Mouse (Mus musculus): ENCODE results near the gene Umad1. TPM values are rescaled to one million over a fixed set of nuclear protein-coding genes. Genes with fewer than 3 reads are reported as not detected.

Gene Umad1
- polyA plus RNA-seq, 1 experiment from 2014 or later, result 15.6 TPM

DNA sequence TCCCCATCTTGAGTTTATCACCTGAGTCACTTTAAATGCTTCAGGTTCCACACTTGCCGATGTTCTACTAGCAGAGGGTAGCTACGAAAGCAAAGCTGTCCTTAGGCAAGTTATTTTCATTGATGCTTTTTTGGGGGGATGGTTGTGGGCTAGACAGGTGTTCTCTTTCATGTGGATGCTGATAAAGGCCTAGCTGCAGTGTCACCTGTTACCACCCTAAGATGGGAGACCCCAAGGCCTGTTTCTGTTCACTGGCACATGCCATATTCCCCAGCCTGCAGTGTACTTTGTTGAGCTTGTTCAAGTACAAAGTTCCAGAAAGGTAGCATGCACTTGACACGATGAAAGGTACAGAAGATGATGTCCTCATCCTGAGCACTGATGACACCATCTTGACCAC, 178.8 kb downstream of the Umad1 start:
- H3K27me3 ChIP-seq (ENCODE audit: insufficient read depth, low read length), result no peaks in the 10 kb centered on the region
- no peaks in the 10 kb centered on the region for H3K4me1 ChIP-seq (ENCODE audit: insufficient read depth)
- no peak overlapping the region for H3K9ac ChIP-seq (replicated peaks)
- H3K9me3 ChIP-seq (ENCODE audit: low read length), result 0 out of 2 replicates have a peak, but pooled peaks cover 5% of the 10 kb centered on the region
- ATAC-seq (no peak), DNase-seq (no peak)
- no peaks in the 10 kb centered on the region for H3K36me3 ChIP-seq (replicated peaks; ENCODE audit: insufficient read depth, low read length)
- WGBS (ENCODE audit: insufficient replicate concordance), result 86% methylated on average over 3 of the region's 3 CpGs
- no peak overlapping the region for H3K4me3 ChIP-seq (ENCODE audit: low read depth, low read length)
- no peak for TF ChIP-seq CTCF (IDR thresholded peaks at IDR 0.05; ENCODE audit: low read depth)
- no peak for TF ChIP-seq EP300 (IDR thresholded peaks at IDR 0.05; ENCODE audit: low read depth)
- no peak overlapping the region for H3K4me2 ChIP-seq (ENCODE audit: low read depth, low read length)
- no peak overlapping the region for H3K27ac ChIP-seq (ENCODE audit: low read depth)

DNA sequence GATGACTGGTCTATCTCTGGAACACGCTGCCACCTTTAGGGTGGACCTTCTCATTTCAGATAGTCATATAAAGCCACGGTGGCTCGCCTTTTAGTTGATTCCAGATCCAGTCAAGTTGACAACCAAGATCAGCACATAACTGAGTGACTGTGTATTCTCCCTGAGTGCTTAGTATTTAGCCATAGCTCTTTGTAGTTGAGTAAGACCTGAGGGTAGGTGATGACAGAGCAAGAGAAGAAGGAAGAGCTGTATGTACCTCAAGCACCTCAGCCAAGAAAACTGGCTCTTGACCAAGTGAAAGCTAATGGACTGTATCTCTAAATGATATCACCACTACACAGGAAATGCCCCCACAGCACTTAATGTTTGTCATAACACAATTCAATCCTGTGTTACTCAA, 182.7 kb downstream of the Umad1 start:
- Histone ChIP-seq H3K9ac (replicated peaks) (no peak overlapping the region), H3K9me3 (ENCODE audit: low read length) (0 out of 2 replicates have a peak, but pooled peaks cover 5% of the 10 kb centered on the region), H3K27me3 (ENCODE audit: insufficient read depth, low read length) (no peaks in the 10 kb centered on the region), H3K27ac (ENCODE audit: low read depth) (no peak overlapping the region), H3K4me1 (ENCODE audit: insufficient read depth) (no peaks in the 10 kb centered on the region), H3K36me3 (replicated peaks; ENCODE audit: insufficient read depth, low read length) (no peaks in the 10 kb centered on the region), H3K4me2 (ENCODE audit: low read depth, low read length) (no peak overlapping the region), H3K4me3 (ENCODE audit: low read depth, low read length) (no peak overlapping the region)
- DNase-seq (no peak), ATAC-seq (no peak)
- TF ChIP-seq EP300 (IDR thresholded peaks at IDR 0.05; ENCODE audit: low read depth), result no peak
- TF ChIP-seq CTCF (IDR thresholded peaks at IDR 0.05; ENCODE audit: low read depth), result no peak
- WGBS (ENCODE audit: insufficient replicate concordance), result 77% methylated on average over 3 of the region's 3 CpGs

DNA sequence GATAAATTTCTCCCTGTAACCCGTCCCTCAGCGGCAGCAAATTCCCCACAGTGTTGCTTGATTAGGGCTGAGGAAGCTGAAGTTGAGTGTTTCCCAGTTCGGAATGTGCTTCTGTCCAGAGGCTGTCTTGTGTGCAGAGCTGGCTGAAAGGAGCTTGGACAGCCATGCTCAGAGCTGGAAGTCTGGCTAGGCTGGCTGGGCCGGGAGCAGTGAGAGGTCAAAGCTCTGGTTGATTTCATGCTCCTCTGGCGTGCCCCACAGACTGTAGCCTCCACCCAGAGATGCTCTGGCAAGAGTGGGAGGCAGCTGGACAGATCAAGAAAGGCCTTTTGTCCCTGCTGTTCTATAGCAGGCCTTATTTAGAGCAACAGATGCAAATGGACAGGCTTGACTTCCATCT, 187.7 kb downstream of the Umad1 start:
- TF ChIP-seq EP300 (IDR thresholded peaks at IDR 0.05; ENCODE audit: low read depth), result no peak
- TF ChIP-seq CTCF (IDR thresholded peaks at IDR 0.05; ENCODE audit: low read depth), result no peak
- 73% methylated on average over 5 of the region's 5 CpGs for WGBS (ENCODE audit: insufficient replicate concordance)
- H3K4me1 ChIP-seq (ENCODE audit: insufficient read depth), result no peaks in the 10 kb centered on the region
- no peaks in the 10 kb centered on the region for H3K27me3 ChIP-seq (ENCODE audit: insufficient read depth, low read length)
- no peaks in the 10 kb centered on the region for H3K36me3 ChIP-seq (replicated peaks; ENCODE audit: insufficient read depth, low read length)
- H3K4me2 ChIP-seq (ENCODE audit: low read depth, low read length), result no peak overlapping the region
- H3K9me3 ChIP-seq (ENCODE audit: low read length), result no peaks in the 10 kb centered on the region
- ATAC-seq (no peak), DNase-seq (no peak)
- H3K9ac ChIP-seq (replicated peaks), result no peak overlapping the region
- no peak overlapping the region for H3K4me3 ChIP-seq (ENCODE audit: low read depth, low read length)
- H3K27ac ChIP-seq (ENCODE audit: low read depth), result no peak overlapping the region

DNA sequence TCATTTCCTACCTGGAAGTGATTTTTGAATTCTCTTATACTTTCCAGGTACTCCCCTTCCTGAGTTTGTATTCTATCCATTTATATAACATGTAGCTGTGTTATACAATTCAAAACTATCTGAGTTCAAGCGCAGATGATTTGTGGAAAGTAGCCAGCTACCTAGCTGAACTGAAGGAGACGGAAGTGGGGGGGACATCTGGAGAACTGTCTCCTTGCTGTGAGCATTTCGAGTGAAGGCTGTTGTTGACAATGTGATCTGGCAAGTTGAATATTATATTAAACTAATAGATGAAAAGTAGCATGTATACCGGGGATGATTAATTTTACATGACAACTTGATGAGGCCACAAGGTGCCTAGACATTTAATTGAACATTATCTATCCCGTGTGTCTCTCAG, 196.5 kb downstream of the Umad1 start:
- no peak overlapping the region for H3K9ac ChIP-seq (replicated peaks)
- DNase-seq (no peak), ATAC-seq (no peak)
- no peaks in the 10 kb centered on the region for H3K4me1 ChIP-seq (ENCODE audit: insufficient read depth)
- 84% methylated on average over 5 of the region's 5 CpGs for WGBS (ENCODE audit: insufficient replicate concordance)
- TF ChIP-seq EP300 (IDR thresholded peaks at IDR 0.05; ENCODE audit: low read depth) (no peak), CTCF (IDR thresholded peaks at IDR 0.05; ENCODE audit: low read depth) (no peak)
- no peaks in the 10 kb centered on the region for H3K36me3 ChIP-seq (replicated peaks; ENCODE audit: insufficient read depth, low read length)
- H3K9me3 ChIP-seq (ENCODE audit: low read length), result 0 out of 2 replicates have a peak, but pooled peaks cover 3% of the 10 kb centered on the region
- H3K4me2 ChIP-seq (ENCODE audit: low read depth, low read length), result no peak overlapping the region
- no peak overlapping the region for H3K4me3 ChIP-seq (ENCODE audit: low read depth, low read length)
- no peak overlapping the region for H3K27ac ChIP-seq (ENCODE audit: low read depth)
- H3K27me3 ChIP-seq (ENCODE audit: insufficient read depth, low read length), result no peaks in the 10 kb centered on the region

DNA sequence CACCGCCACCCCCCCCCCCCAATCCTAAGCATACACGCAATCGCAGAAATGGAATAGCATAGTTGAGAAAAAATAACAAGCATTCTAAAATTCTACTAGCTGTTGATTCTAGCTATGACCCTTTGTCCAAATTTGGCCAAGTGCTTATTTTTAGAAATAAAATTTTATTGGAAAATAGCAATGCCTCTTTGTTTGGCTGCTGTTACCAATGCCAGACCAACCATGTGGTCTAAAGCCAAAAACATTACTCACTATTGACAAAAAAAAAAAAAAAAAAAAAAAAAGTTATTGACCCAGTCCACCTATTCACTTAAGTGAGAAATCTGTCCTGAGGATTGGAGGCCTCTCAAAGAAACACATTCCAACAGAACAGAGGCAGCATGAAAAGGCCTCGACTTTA, 199.5 kb downstream of the Umad1 start:
- Histone ChIP-seq H3K4me2 (ENCODE audit: low read depth, low read length) (no peak overlapping the region), H3K9ac (replicated peaks) (no peak overlapping the region), H3K27me3 (ENCODE audit: insufficient read depth, low read length) (no peaks in the 10 kb centered on the region), H3K4me3 (ENCODE audit: low read depth, low read length) (no peak overlapping the region), H3K27ac (ENCODE audit: low read depth) (no peak overlapping the region), H3K36me3 (replicated peaks; ENCODE audit: insufficient read depth, low read length) (no peaks in the 10 kb centered on the region), H3K4me1 (ENCODE audit: insufficient read depth) (no peaks in the 10 kb centered on the region), H3K9me3 (ENCODE audit: low read length) (0 out of 2 replicates have a peak, but pooled peaks cover under 1% of the 10 kb centered on the region)
- ATAC-seq, result no peak
- 86% methylated on average over 4 of the region's 4 CpGs for WGBS (ENCODE audit: insufficient replicate concordance)
- no peak for TF ChIP-seq EP300 (IDR thresholded peaks at IDR 0.05; ENCODE audit: low read depth)
- TF ChIP-seq CTCF (IDR thresholded peaks at IDR 0.05; ENCODE audit: low read depth), result no peak
- DNase-seq, result no peak

DNA sequence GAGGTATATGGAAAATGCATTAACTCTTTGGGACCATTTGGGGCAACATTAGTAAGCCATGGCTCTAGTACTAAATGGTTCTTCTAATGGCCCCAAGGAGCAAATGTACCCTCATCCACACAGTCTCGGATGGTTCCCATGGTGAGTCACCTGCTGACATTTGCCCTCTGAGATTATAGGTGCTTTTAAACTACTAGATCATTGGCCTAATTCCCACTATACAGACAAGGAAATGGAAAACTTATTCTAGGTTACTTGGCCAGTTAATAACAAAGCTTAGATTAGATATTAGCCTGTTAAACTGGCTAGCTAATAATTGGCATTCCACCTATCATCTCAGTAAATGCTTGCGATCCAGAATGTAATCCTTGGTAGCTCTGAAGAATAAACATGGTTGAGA, 203.4 kb downstream of the Umad1 start:
- no peak overlapping the region for H3K27ac ChIP-seq (ENCODE audit: low read depth)
- no peaks in the 10 kb centered on the region for H3K9me3 ChIP-seq (ENCODE audit: low read length)
- no peak overlapping the region for H3K4me2 ChIP-seq (ENCODE audit: low read depth, low read length)
- no peaks in the 10 kb centered on the region for H3K4me1 ChIP-seq (ENCODE audit: insufficient read depth)
- WGBS (ENCODE audit: insufficient replicate concordance), result 83% methylated on average over 2 of the region's 2 CpGs
- H3K4me3 ChIP-seq (ENCODE audit: low read depth, low read length), result no peak overlapping the region
- no peaks in the 10 kb centered on the region for H3K36me3 ChIP-seq (replicated peaks; ENCODE audit: insufficient read depth, low read length)
- TF ChIP-seq CTCF (IDR thresholded peaks at IDR 0.05; ENCODE audit: low read depth) (no peak), EP300 (IDR thresholded peaks at IDR 0.05; ENCODE audit: low read depth) (no peak)
- H3K27me3 ChIP-seq (ENCODE audit: insufficient read depth, low read length), result no peaks in the 10 kb centered on the region
- DNase-seq, result no peak
- no peak for ATAC-seq
- no peak overlapping the region for H3K9ac ChIP-seq (replicated peaks)

DNA sequence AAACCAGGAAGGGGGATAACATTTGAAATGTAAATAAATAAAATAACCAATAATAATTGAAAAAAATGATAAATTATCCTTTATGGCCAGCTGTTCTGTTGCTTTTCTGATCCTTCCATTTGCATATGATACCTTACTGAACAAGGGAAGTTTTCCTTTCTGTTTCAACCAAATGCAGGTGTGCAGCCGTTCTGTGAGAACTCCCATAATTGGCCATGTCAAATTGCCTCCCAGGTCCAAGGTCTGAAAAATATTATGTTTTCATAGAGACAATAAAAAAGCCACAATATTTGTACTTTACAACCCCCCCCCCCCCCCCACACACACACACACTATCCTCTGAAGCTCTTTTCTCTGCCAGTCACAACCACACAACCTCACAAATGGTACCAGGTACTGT, 206.3 kb downstream of the Umad1 start:
- Histone ChIP-seq H3K27ac (ENCODE audit: low read depth) (no peak overlapping the region), H3K36me3 (replicated peaks; ENCODE audit: insufficient read depth, low read length) (no peaks in the 10 kb centered on the region), H3K4me3 (ENCODE audit: low read depth, low read length) (no peak overlapping the region), H3K9me3 (ENCODE audit: low read length) (no peaks in the 10 kb centered on the region), H3K4me1 (ENCODE audit: insufficient read depth) (peaks cover 6% of the 10 kb centered on the region; the same call in 1 of the 2 replicates), H3K4me2 (ENCODE audit: low read depth, low read length) (no peak overlapping the region), H3K9ac (replicated peaks) (no peak overlapping the region), H3K27me3 (ENCODE audit: insufficient read depth, low read length) (no peaks in the 10 kb centered on the region)
- WGBS (ENCODE audit: insufficient replicate concordance), result 67% methylated on average over 1 of the region's 1 CpGs
- TF ChIP-seq CTCF (IDR thresholded peaks at IDR 0.05; ENCODE audit: low read depth), result no peak
- TF ChIP-seq EP300 (IDR thresholded peaks at IDR 0.05; ENCODE audit: low read depth), result no peak
- DNase-seq, result no peak
- ATAC-seq, result no peak
